Mouse (Mus musculus) central nervous system, embryonic 11.5 days (tissue): ENCODE results near the gene Tmem102. TPM values are rescaled to one million over a fixed set of nuclear protein-coding genes. Genes with fewer than 3 reads are reported as not detected.

Source experiments
- polyA plus RNA-seq: library from polyadenylated mRNA; depleted of rRNA; stranded (reverse); fragments of >200 nt; gene quantifications from 2 replicates; pipeline ENCODE4 v1.2.3, GENCODE M21; 2012; rRNA removed

Tmem102 gene
- 0.19 and 0.27 TPM in 2 replicates for polyA plus RNA-seq

DNA sequence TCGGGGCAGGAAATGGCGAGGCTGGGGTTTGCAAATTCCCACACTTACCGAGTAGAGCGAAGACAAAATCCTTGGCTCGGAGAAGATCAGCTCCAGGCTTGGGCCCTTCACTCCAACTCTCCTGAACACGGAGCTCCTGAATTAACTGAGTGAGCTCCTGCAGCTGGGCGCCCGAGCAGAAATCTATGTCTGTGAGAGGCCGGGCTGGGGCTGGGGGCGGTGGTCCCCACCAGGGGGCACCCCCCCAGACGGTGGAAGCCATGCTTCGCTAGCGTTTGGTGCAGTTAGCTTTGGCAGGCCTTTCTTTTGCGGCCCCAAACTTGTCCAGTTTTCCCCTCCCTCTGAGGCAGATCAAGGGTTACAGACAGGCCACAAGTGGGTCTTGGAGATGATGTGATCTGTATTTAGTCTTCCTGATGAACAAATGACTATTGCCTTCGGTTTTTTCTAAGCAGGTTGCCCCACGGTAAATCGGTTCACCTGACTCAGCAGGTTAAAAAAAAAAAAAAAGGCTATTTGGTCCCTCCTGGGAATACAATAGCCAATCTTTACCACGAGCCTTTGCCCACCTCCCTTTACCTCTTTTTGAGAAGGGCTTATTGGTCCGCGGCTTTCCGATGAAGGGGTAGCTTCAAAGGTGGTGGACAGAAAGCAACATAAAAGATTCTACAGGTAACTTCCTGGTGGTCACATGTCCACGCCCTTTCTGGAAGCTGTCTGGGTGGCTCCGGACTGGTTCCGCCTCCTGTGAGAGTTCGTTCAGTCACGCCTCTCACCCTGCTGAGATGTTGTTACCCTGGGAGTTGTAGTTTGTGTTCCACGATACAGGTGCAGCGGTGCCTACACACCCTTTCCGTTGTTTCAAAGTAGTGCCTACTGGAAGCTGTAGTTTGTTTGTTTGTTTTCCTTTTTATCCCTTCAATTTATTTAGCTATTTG lies at the start of gene Tmem102:
Tmem102 (minus strand) TSS at position 653 of the 938 bp plus-strand sequence.

DNA sequence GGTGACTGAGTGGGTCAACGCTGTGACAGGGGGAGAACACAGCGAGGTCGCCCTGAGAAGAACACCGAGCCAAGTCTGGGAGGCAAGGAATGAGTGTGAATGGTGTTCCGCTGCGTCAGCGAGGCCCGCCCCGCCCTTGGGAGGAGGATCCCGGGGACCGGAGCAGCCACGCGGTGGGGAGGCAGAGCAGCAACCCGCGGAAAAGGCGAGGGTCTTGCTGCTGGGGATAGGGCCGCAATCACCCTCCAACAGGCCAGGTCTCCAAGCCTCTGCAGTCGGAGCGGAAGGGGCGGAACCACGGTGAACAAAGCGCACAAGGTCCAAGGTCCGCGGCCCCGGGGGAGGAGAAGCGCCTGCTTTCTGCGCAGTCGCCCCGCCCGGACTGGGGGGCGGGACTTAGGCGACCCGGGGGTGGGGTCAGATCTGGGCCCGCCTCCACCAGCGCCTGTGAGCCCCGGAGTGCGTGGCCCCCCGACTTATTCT lies 40.8 kb upstream of the Tmem102 start, which contains the start of gene Plscr3:
Plscr3 (plus strand) TSS at position 179 of the 483 bp plus-strand sequence.

DNA sequence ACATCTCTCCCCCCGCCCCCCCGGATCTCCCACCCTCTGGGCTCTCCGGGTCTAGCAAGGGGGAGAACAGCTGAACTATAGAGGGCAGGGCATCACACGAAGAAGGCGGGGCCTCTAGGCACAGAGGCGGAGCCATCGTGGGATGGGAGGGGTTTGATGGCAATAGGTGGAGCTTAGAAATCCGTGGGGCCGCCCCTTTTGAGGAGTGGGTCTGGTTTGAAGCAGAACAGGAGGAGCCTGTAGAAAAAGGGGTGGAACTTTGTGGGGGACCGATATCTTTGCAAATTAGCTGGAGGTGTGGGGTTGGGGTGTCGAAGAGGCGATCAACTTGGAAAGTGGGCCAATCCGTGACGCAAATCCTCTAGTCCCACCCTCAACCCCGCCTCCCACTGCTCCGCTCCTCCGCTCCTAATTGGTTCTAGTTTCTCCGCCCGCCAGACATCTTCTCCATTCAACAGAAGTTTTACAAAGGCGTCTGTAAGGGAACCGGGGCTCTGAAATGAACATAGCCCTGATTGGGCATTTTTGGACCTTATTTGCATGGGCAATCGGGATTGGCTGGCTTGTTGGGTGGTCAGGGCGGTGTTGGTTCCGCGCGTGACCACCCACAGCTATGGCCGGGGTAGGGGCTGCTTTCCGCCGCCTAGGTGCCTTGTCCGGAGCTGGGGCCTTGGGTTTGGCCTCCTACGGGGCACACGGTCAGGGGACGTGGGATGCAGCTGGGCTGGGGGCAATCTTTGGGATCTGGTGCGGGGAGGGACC lies 32.7 kb upstream of the Tmem102 start, which contains the start of gene Tmem256:
Tmem256 (plus strand) TSS at position 563 of the 762 bp plus-strand sequence.

DNA sequence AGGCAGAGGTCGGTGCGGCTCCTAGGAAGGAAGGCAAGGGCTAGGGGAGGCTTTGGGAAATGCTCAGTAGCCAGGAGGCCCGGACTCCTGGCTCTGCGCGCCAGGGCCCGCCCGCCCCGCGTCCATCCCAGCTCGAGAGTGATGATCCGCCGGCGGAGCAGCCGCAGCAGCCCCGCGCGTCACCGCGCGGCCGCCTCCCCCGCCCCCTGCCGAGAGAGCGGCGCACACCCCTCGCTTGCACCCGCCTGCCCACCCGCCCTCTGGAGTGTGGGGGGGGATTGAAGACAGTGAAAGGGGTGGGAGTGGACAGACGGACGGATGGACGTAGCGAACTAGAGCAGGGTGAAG lies 32.2 kb upstream of the Tmem102 start, which contains the start of gene Nlgn2:
Nlgn2 (minus strand) TSS at position 181 of the 348 bp plus-strand sequence.

GRCm38 (mm10) chr11:69822080-69822479 lies 16.7 kb upstream of the Tmem102 start, which contains the start of gene Spem1:
Gene Spem1, minus strand, starts transcription at chr11:69822180.

GRCm38 (mm10) chr11:69818365-69818764 lies 12.9 kb upstream of the Tmem102 start, which contains the start of gene Spem2:
Gene Spem2, minus strand, starts transcription at chr11:69818465.

GRCm38 (mm10) chr11:69815155-69815554 lies 9.7 kb upstream of the Tmem102 start, which contains the start of gene Gm39566:
Gene Gm39566, minus strand, starts transcription at chr11:69815298.

GRCm38 (mm10) chr11:69801379-69801977 lies 3.9 kb downstream of the Tmem102 start, which contains the start of gene Fgf11:
Gene Fgf11, minus strand, starts transcription at chr11:69801857.

DNA sequence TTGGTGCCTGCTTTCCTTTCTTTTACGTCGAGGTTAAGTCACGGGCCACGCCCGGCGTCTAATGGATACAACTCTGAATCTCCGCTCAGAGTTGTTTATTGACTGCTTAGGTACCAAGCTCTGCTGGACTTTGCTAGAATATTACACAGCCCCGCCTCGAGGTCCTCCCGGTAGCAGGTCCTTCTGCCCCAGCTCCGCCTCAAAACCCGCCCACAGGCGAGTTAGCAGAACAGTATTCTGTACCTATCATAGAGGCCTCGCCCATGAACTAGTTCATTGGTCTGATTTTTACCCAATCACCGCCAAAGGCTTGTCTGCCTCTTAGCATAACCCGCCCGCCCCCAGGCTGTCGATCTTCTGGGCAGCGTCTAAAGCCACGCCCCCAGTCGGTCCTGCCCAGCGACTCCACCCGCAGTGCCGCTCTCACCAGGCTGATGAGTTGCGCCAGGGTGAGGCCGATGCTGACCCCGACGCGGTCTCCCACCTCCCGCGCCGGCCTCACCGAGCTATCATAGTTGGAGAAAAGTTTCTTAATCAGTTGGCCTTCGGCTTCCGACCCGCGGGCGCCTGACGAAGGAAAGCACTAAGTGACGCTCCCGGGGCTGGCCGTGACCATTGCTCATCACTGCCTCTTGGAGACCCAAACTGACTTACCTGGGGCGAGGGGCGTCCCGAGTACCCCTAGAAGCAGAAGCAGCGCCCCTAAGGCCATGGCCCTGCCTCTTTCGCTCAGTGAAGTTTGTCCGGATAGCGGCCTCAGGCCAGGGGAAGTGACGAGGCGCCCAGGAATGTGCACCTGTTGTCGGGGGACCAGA lies 10.0 kb downstream of the Tmem102 start, which contains the start of gene Chrnb1:
Chrnb1 (minus strand) TSS at position 776 of the 815 bp plus-strand sequence.

GRCm38 (mm10) chr11:69765221-69766125 lies 40.0 kb downstream of the Tmem102 start, which contains the start of gene Zbtb4:
Gene Zbtb4, plus strand, starts transcription at chr11:69765912.

DNA sequence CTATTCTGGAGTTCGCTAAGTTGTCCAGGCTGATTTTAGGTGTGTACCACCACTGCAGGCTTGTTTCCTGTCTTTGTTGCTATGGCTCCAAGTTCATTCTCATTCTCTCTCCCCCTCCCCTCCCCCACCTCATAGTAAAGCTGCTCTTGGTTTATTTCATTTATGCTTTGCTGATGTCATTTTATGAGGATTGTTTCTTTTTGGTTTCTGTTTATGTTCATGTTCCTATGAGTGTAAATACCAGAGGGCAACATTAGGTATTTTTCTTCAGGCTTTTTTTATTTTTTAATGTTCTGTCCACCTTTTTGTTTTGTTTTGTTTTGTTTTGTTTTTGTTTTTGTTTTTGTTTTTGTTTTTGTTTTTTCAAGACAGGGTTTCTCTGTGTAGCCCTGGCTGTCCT lies 43.6 kb downstream of the Tmem102 start, which contains the start of gene Slc35g3:
Slc35g3 (minus strand) TSS at position 101 of the 400 bp plus-strand sequence.

GRCm38 (mm10) chr11:69758478-69758970 lies 46.9 kb downstream of the Tmem102 start, which contains the start of gene Polr2a:
Gene Polr2a, minus strand, starts transcription at chr11:69758637.

Other genes starting within 250 kb of the Tmem102 start
- gene Efnb3, start 245.4 kb downstream of the Tmem102 start, polyA plus RNA-seq, result 60.4 and 60.6 TPM in 2 replicates
- gene Wrap53, start 225.4 kb downstream of the Tmem102 start, polyA plus RNA-seq, result 22.5 and 33.0 TPM in 2 replicates
- gene Trp53, start 225.3 kb downstream of the Tmem102 start, polyA plus RNA-seq, result 151 and 154 TPM in 2 replicates
- 11.4 and 13.4 TPM in 2 replicates for gene Atp1b2, start 199.7 kb downstream of the Tmem102 start, polyA plus RNA-seq
- 0.86 and 1.6 TPM in 2 replicates for gene Shbg, start 187.7 kb downstream of the Tmem102 start, polyA plus RNA-seq
- gene Sat2, start 183.6 kb downstream of the Tmem102 start, polyA plus RNA-seq, result 14.8 and 16.0 TPM in 2 replicates
- 126 and 156 TPM in 2 replicates for gene Fxr2, start 172.6 kb downstream of the Tmem102 start, polyA plus RNA-seq
- gene Sox15, start 150.3 kb downstream of the Tmem102 start, polyA plus RNA-seq, result 0.12 and 0.22 TPM in 2 replicates
- gene Mpdu1, start 143.0 kb downstream of the Tmem102 start, polyA plus RNA-seq, result 97.0 and 101 TPM in 2 replicates
- gene Cd68, start 139.5 kb downstream of the Tmem102 start, polyA plus RNA-seq, result 4.7 and 9.4 TPM in 2 replicates
- gene Eif4a1, start 133.2 kb downstream of the Tmem102 start, polyA plus RNA-seq, result 1,301 and 1,419 TPM in 2 replicates
- 92.5 and 186 TPM in 2 replicates for gene Senp3, start 123.5 kb downstream of the Tmem102 start, polyA plus RNA-seq
- 0.29 and 0.97 TPM in 2 replicates for gene Tnfsf13, start 119.8 kb downstream of the Tmem102 start, polyA plus RNA-seq
- 4.4 and 4.9 TPM in 2 replicates for gene Tnfsf12, start 109.8 kb downstream of the Tmem102 start, polyA plus RNA-seq
- 1.7 and 2.3 TPM in 2 replicates for gene Tnfsfm13, start 109.5 kb downstream of the Tmem102 start, polyA plus RNA-seq
- gene Polr2a, start 47.0 kb downstream of the Tmem102 start, polyA plus RNA-seq, result 48.6 and 79.6 TPM in 2 replicates
- 0.16 and 0.30 TPM in 2 replicates for gene Slc35g3, start 43.7 kb downstream of the Tmem102 start, polyA plus RNA-seq
- 4.7 and 5.0 TPM in 2 replicates for gene Zbtb4, start 39.7 kb downstream of the Tmem102 start, polyA plus RNA-seq
- 1.7 and 15.7 TPM in 2 replicates for gene Chrnb1, start 9.7 kb downstream of the Tmem102 start, polyA plus RNA-seq
- gene Fgf11, start 3.8 kb downstream of the Tmem102 start, polyA plus RNA-seq, result 4.7 and 7.5 TPM in 2 replicates
- gene Gm39566, start 9.7 kb upstream of the Tmem102 start, polyA plus RNA-seq, result not detected in 2 replicates
- not detected in 2 replicates for gene Spem2, start 12.8 kb upstream of the Tmem102 start, polyA plus RNA-seq
- gene Spem1, start 16.6 kb upstream of the Tmem102 start, polyA plus RNA-seq, result 0.80 and 0.86 TPM in 2 replicates
- 70.3 and 84.9 TPM in 2 replicates for gene Nlgn2, start 32.2 kb upstream of the Tmem102 start, polyA plus RNA-seq
- gene Tmem256, start 32.9 kb upstream of the Tmem102 start, polyA plus RNA-seq, result 137 and 187 TPM in 2 replicates
- gene Plscr3, start 40.8 kb upstream of the Tmem102 start, polyA plus RNA-seq, result 60.2 and 99.9 TPM in 2 replicates
- 0.25 and 0.65 TPM in 2 replicates for gene Tnk1, start 53.1 kb upstream of the Tmem102 start, polyA plus RNA-seq
- not detected in 2 replicates for gene Tmem95, start 72.4 kb upstream of the Tmem102 start, polyA plus RNA-seq
- gene Kctd11, start 75.8 kb upstream of the Tmem102 start, polyA plus RNA-seq, result 2.3 and 2.9 TPM in 2 replicates
- gene Acap1, start 89.9 kb upstream of the Tmem102 start, polyA plus RNA-seq, result 2.0 and 2.4 TPM in 2 replicates
- gene 2810408A11Rik, start 95.4 kb upstream of the Tmem102 start, polyA plus RNA-seq, result 10.4 and 14.1 TPM in 2 replicates
- 86.7 and 121 TPM in 2 replicates for gene Neurl4, start 95.4 kb upstream of the Tmem102 start, polyA plus RNA-seq
- gene Gps2, start 108.3 kb upstream of the Tmem102 start, polyA plus RNA-seq, result 71.0 and 88.1 TPM in 2 replicates
- 1,164 and 1,181 TPM in 2 replicates for gene Eif5a, start 116.3 kb upstream of the Tmem102 start, polyA plus RNA-seq
- gene Ybx2, start 130.2 kb upstream of the Tmem102 start, polyA plus RNA-seq, result 23.1 and 36.5 TPM in 2 replicates
- gene Slc2a4, start 142.6 kb upstream of the Tmem102 start, polyA plus RNA-seq, result 10.3 and 24.4 TPM in 2 replicates
- gene Cldn7, start 159.2 kb upstream of the Tmem102 start, polyA plus RNA-seq, result 2.3 and 5.7 TPM in 2 replicates
- 88.4 and 139 TPM in 2 replicates for gene Ctdnep1, start 175.5 kb upstream of the Tmem102 start, polyA plus RNA-seq
- gene Elp5, start 176.9 kb upstream of the Tmem102 start, polyA plus RNA-seq, result 112 and 147 TPM in 2 replicates
- 303 and 380 TPM in 2 replicates for gene Gabarap, start 185.5 kb upstream of the Tmem102 start, polyA plus RNA-seq
- 66.5 and 98.1 TPM in 2 replicates for gene Phf23, start 190.2 kb upstream of the Tmem102 start, polyA plus RNA-seq
- gene Dvl2, start 195.0 kb upstream of the Tmem102 start, polyA plus RNA-seq, result 32.7 and 40.0 TPM in 2 replicates
- 32.6 and 38.6 TPM in 2 replicates for gene Acadvl, start 209.8 kb upstream of the Tmem102 start, polyA plus RNA-seq
- 71.2 and 101 TPM in 2 replicates for gene Dlg4, start 211.3 kb upstream of the Tmem102 start, polyA plus RNA-seq
- 1.4 TPM in 2 replicates for gene Asgr1, start 248.5 kb upstream of the Tmem102 start, polyA plus RNA-seq